Mouse (Mus musculus) testis, adult 2 months (tissue): ENCODE results near the gene Narf.

ENCODE experiments used
- CTCF ChIP-seq: fragments of 200-500 bp; IDR thresholded peaks from 2 replicates; pipeline ENCODE4 v1.5.1; 2012; ENCODE audit warnings: low read depth, mild to moderate bottlenecking, inconsistent platforms, low read length, moderate library complexity; ENCODE audit not compliant: control insufficient read depth, insufficient read depth, insufficient replicate concordance
- POLR2A ChIP-seq: fragments of 200-500 bp; IDR thresholded peaks from 2 replicates; pipeline ENCODE4 v1.6.1; 2012; ENCODE audit warnings: low read depth, mild to moderate bottlenecking, inconsistent platforms, low read length, moderate library complexity; ENCODE audit not compliant: control insufficient read depth

GRCm38 (mm10) chr11:121220771-121221170 lies 16.3 kb upstream of the Narf start:
- TF ChIP-seq POLR2A: no peak
- no peak for TF ChIP-seq CTCF
